Mouse (Mus musculus) thymus, postnatal 4 days (tissue): ENCODE results near the gene Asf1b.
"Not testable (repeated sequence)": the region's sequence is repeated elsewhere in the genome, so short reads cannot be mapped to it uniquely, and the experiment has no call there.

Experiments
- DNase-seq: peaks from one replicate; pipeline ENCODE4 v3.0.0; 2021

Gene Asf1b

GRCm38 (mm10) chr8:83964015-83964765 lies 8.9 kb downstream of the Asf1b start:
- DNase-seq, result no peak

GRCm38 (mm10) chr8:83967701-83968100 lies 12.4 kb downstream of the Asf1b start:
- no peak for DNase-seq

- DNase-seq, result no peak
Observed at GRCm38 (mm10) chr8:83971121-83971520, 15.8 kb downstream of the Asf1b start.

GRCm38 (mm10) chr8:83971661-83972060 lies 16.4 kb downstream of the Asf1b start:
- no peak for DNase-seq

- DNase-seq, result peak; percentile 96
Observed at GRCm38 (mm10) chr8:83972150-83973120, 17.1 kb downstream of the Asf1b start, which contains the start of gene Prkaca. TSS of gene Prkaca (plus strand) at chr8:83972993.

GRCm38 (mm10) chr8:83973161-83974031 lies 18.1 kb downstream of the Asf1b start:
- peak; percentile 57 for DNase-seq

- DNase-seq, result no peak
Observed at GRCm38 (mm10) chr8:83974521-83974920, 19.2 kb downstream of the Asf1b start.

GRCm38 (mm10) chr8:83976101-83976630 lies 20.9 kb downstream of the Asf1b start:
- peak; percentile 64 for DNase-seq

GRCm38 (mm10) chr8:83976779-83977350 lies 21.6 kb downstream of the Asf1b start:
- peak; percentile 51 for DNase-seq

GRCm38 (mm10) chr8:83977646-83978045 lies 22.3 kb downstream of the Asf1b start:
- no peak for DNase-seq

- no peak for DNase-seq
Observed at GRCm38 (mm10) chr8:83978200-83978599, 22.9 kb downstream of the Asf1b start.

GRCm38 (mm10) chr8:83980250-83980649 lies 24.9 kb downstream of the Asf1b start:
- no peak for DNase-seq

- peak; percentile 23 for DNase-seq
Observed at GRCm38 (mm10) chr8:83980845-83981244, 25.5 kb downstream of the Asf1b start.

GRCm38 (mm10) chr8:83981533-83981932 lies 26.2 kb downstream of the Asf1b start:
- no peak for DNase-seq

GRCm38 (mm10) chr8:83982449-83982848 lies 27.1 kb downstream of the Asf1b start:
- no peak for DNase-seq

GRCm38 (mm10) chr8:83983222-83983621 lies 27.9 kb downstream of the Asf1b start:
- not testable (repeated sequence) for DNase-seq

GRCm38 (mm10) chr8:83989243-83989642 lies 33.9 kb downstream of the Asf1b start:
- no peak for DNase-seq

GRCm38 (mm10) chr8:83990170-83990569 lies 34.9 kb downstream of the Asf1b start:
- DNase-seq, result no peak

- DNase-seq, result no peak
Observed at GRCm38 (mm10) chr8:83992488-83992887, 37.2 kb downstream of the Asf1b start.

- DNase-seq, result no peak
Observed at GRCm38 (mm10) chr8:83994030-83994429, 38.7 kb downstream of the Asf1b start.

GRCm38 (mm10) chr8:83995973-83996372 lies 40.7 kb downstream of the Asf1b start:
- DNase-seq, result peak; percentile 30
